Mouse (Mus musculus) midbrain, postnatal 0 days (tissue): ENCODE data around the gene Gm49486. TPM values are rescaled to one million over a fixed set of nuclear protein-coding genes. Genes with fewer than 3 reads are reported as not detected.

Experiments used
- ATAC-seq: fragments of 200-750 bp; cut with Nextera tagmentation; 2 replicates; pipeline ENCODE4 v1.8.0; 2017; ENCODE audit warnings: moderate number of reproducible peaks, mild to moderate bottlenecking, moderate TSS enrichment, moderate library complexity; ENCODE audit not compliant: low FRiP score
- DNase-seq: peaks from one replicate; pipeline ENCODE4 v3.0.0-alpha.2; 2015; ENCODE audit warnings: low spot score
- H3K27ac ChIP-seq: fragments of 300-500 bp; sonication (generic); 2 replicates; pipeline ENCODE4 v1.5.1; 2014; ENCODE audit warnings: low read depth, mild to moderate bottlenecking, low read length, mixed read lengths
- H3K27me3 ChIP-seq: fragments of 300-500 bp; sonication (generic); 2 replicates; pipeline ENCODE4 v1.6.1; 2014; ENCODE audit warnings: low read length, control low read depth, mixed read lengths; ENCODE audit not compliant: insufficient read depth
- H3K36me3 ChIP-seq: fragments of 300-500 bp; sonication (generic); 2 replicates; pipeline ENCODE4 v1.6.1; 2014; ENCODE audit warnings: low read length, control low read depth, mixed read lengths; ENCODE audit not compliant: insufficient read depth
- H3K4me1 ChIP-seq: fragments of 300-500 bp; sonication (generic); 2 replicates; pipeline ENCODE4 v1.6.1; 2014; ENCODE audit warnings: mild to moderate bottlenecking, control low read depth, antibody characterized with exemption, low read length, mixed read lengths; ENCODE audit not compliant: insufficient read depth
- H3K4me2 ChIP-seq: fragments of 300-500 bp; sonication (generic); 2 replicates; pipeline ENCODE4 v1.6.1; 2014; ENCODE audit warnings: low read depth, mild to moderate bottlenecking, low read length, mixed read lengths; ENCODE audit not compliant: poor library complexity, severe bottlenecking
- H3K4me3 ChIP-seq: fragments of 300-500 bp; sonication (generic); 2 replicates; pipeline ENCODE4 v1.5.1; 2014; ENCODE audit warnings: low read depth, mild to moderate bottlenecking, low read length, moderate library complexity
- H3K9ac ChIP-seq: fragments of 300-500 bp; sonication (generic); replicated peaks from 2 replicates; pipeline ENCODE4 v1.6.1; 2014; ENCODE audit warnings: mild to moderate bottlenecking, low read length, moderate library complexity, mixed read lengths; ENCODE audit not compliant: poor library complexity, severe bottlenecking
- H3K9me3 ChIP-seq: fragments of 300-500 bp; sonication (generic); 2 replicates; pipeline ENCODE4 v1.6.1; 2016; ENCODE audit warnings: low read length, control low read depth
- CTCF ChIP-seq: IDR thresholded peaks from 2 replicates; pipeline ENCODE4 v1.5.1; 2016; ENCODE audit warnings: antibody characterized with exemption, mild to moderate bottlenecking
- WGBS: fragments of 180-500 bp; shearing (Covaris S2); extraction: QIAGEN DNeasy Blood & Tissue Kit; methylation state at CpG from one replicate; pipeline ENCODE4 v1.1.7; 2014; 5-methylcytosine and 5-hydroxymethylcytosine counted together
- polyA plus RNA-seq: library from polyadenylated mRNA; unstranded; fragments of >200 nt; fragmentation: Nextera tagmentation; extraction: Ambion mirVana; gene quantifications from 2 replicates; pipeline ENCODE4 v1.2.1, GENCODE M21; 2015
- total RNA-seq: library from RNA; depleted of rRNA; stranded (reverse); fragments of >200 nt; gene quantifications from 2 replicates; pipeline ENCODE4 v1.2.3, GENCODE M21; 2014

The Gm49486 gene
- total and polyA plus RNA-seq, 2 experiments from 2014 or later, result 1.8 to 2.0 TPM

- peak; percentile 86 for ATAC-seq
- peak; percentile 83 for DNase-seq
- no peak for TF ChIP-seq CTCF
- H3K27ac ChIP-seq, result peak overlapping the region; percentile 80
- H3K36me3 ChIP-seq, result no peaks in the 10 kb centered on the region
- H3K27me3 ChIP-seq, result no peaks in the 10 kb centered on the region
- peaks cover 9% of the 10 kb centered on the region; the same call in 1 of the 2 replicates for H3K4me1 ChIP-seq
- 13% methylated on average over 27 of the region's 27 CpGs for WGBS
- H3K4me3 ChIP-seq, result no peak overlapping the region
- H3K9ac ChIP-seq, result peak overlapping the region; percentile 50
- H3K9me3 ChIP-seq, result no peaks in the 10 kb centered on the region
- H3K4me2 ChIP-seq, result 0 out of 2 replicates have a peak overlapping the region, but pooled peaks have one; percentile 20
Observed at GRCm38 (mm10) chr15:79192885-79193845, 36.0 kb upstream of the Gm49486 start.

GRCm38 (mm10) chr15:79194048-79194447, 35.1 kb upstream of the Gm49486 start:
- TF ChIP-seq CTCF, result no peak
- Histone ChIP-seq H3K4me2 (no peak overlapping the region), H3K4me1 (peaks cover 9% of the 10 kb centered on the region; the same call in 1 of the 2 replicates), H3K9ac (no peak overlapping the region), H3K27me3 (no peaks in the 10 kb centered on the region), H3K4me3 (no peak overlapping the region), H3K9me3 (no peaks in the 10 kb centered on the region), H3K27ac (peak overlapping the region; percentile 80), H3K36me3 (no peaks in the 10 kb centered on the region)
- WGBS, result 79% methylated on average over 9 of the region's 9 CpGs
- no peak for ATAC-seq
- no peak for DNase-seq

- Histone ChIP-seq H3K27ac (no peak overlapping the region), H3K9me3 (no peaks in the 10 kb centered on the region), H3K9ac (no peak overlapping the region), H3K4me2 (no peak overlapping the region), H3K4me1 (peaks cover 9% of the 10 kb centered on the region; the same call in 1 of the 2 replicates), H3K36me3 (no peaks in the 10 kb centered on the region), H3K27me3 (no peaks in the 10 kb centered on the region), H3K4me3 (no peak overlapping the region)
- TF ChIP-seq CTCF, result no peak
- 81% methylated on average over 2 of the region's 2 CpGs for WGBS
- DNase-seq, result no peak
- ATAC-seq, result no peak
Observed at GRCm38 (mm10) chr15:79194946-79195345, 34.2 kb upstream of the Gm49486 start.

GRCm38 (mm10) chr15:79195492-79195891, 33.7 kb upstream of the Gm49486 start:
- Histone ChIP-seq H3K9me3 (no peaks in the 10 kb centered on the region), H3K4me3 (no peak overlapping the region), H3K4me2 (no peak overlapping the region), H3K36me3 (no peaks in the 10 kb centered on the region), H3K27ac (no peak overlapping the region), H3K27me3 (no peaks in the 10 kb centered on the region), H3K4me1 (peaks cover 9% of the 10 kb centered on the region; the same call in 1 of the 2 replicates), H3K9ac (no peak overlapping the region)
- TF ChIP-seq CTCF, result no peak
- DNase-seq (no peak), ATAC-seq (no peak)
- WGBS, result 90% methylated on average over 8 of the region's 8 CpGs

GRCm38 (mm10) chr15:79199390-79199976, 29.7 kb upstream of the Gm49486 start:
- H3K4me2 ChIP-seq, result no peak overlapping the region
- no peaks in the 10 kb centered on the region for H3K36me3 ChIP-seq
- H3K9ac ChIP-seq, result no peak overlapping the region
- no peaks in the 10 kb centered on the region for H3K9me3 ChIP-seq
- no peak overlapping the region for H3K27ac ChIP-seq
- H3K4me1 ChIP-seq, result no peaks in the 10 kb centered on the region
- H3K27me3 ChIP-seq, result no peaks in the 10 kb centered on the region
- no peak for DNase-seq
- ATAC-seq, result no peak
- TF ChIP-seq CTCF, result no peak
- WGBS, result 95% methylated on average over 12 of the region's 12 CpGs
- no peak overlapping the region for H3K4me3 ChIP-seq
